Mouse (Mus musculus) megakaryocyte, adult 5-6 weeks (primary cell): ENCODE results near the gene Gm17555. TPM values are rescaled to one million over a fixed set of nuclear protein-coding genes. Genes with fewer than 3 reads are reported as not detected.
"Not testable (repeated sequence)": the region's sequence is repeated elsewhere in the genome, so short reads cannot be mapped to it uniquely, and the experiment has no call there.

Experiments used
- ATAC-seq: 2 replicates; pipeline ENCODE4 v1.8.0; 2016; ENCODE audit warnings: mild to moderate bottlenecking, inconsistent platforms; ENCODE audit not compliant: poor library complexity, severe bottlenecking
- total RNA-seq, 2 experiments: library from RNA; stranded (forward) in 1 of 2; stranded (reverse) in 1 of 2; fragments of 153-499, 151-499 nt in 1 of 2; fragments of 221-1000, 200-1000 nt in 1 of 2; gene quantifications; 2 replicates each; pipeline versions ENCODE4 v1.2.3 to v1.2.4; 2015 to 2017

Gm17555 gene
- total RNA-seq (2015), result 0.18 TPM in 1 of 2 replicates, not detected in the other
- total RNA-seq (2017), result not detected in 2 replicates

DNA sequence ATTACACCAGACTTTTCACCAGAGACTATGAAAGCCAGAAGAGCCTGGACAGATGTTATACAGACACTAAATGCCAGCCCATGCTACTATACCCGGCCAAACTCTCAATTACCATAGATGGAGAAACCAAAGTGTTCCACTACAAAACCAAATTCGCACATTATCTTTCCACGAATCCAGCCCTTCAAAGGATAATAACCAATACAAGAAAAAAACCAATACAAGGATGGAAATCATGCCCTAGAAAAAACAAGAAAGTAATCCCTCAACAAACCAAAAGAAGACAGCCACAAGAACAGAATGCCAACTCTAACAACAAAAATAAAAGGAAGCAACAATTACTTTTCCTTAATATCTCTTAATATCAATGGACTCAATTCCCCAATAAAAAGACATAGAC is at the start of gene Gm17555:
Gene Gm17555, plus strand, starts transcription at position 301 of the 400 bp plus-strand sequence.
- ATAC-seq, result not testable (repeated sequence)

DNA sequence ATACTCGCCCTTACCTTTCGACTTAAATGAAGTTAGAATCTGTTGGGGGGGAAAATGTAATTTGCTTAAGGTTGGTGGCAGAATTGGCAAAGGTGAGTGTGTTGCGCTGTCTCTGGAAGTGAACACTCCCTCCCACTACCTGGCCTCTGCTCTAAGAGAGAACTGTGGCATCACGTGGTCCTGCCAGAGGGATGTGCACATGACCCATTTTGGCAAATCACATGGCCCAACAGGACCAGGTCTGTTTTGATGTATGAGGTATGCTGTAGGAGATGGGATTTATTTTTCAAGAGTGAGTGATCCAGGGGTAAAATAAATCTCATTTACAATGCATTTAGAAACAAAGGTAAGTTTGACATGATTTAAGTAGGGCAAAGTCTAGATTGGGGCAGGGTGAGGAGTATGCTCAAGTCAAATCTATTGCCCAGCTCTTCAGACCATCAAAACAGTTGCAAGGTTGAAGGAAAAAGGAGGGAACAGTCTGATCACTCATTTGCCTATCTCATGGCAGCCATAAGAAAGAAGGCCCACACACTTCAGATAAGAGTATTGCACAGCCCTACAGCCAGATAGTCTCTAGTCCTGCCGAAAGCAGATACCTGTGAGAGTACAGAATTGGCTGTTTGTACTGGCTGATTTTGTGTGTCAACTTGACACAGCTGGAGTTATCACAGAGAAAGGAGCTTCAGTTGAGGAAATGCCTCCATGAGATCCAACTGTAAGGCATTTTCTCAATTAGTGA is 49.5 kb upstream of the Gm17555 start:
- peak; percentile 66 for ATAC-seq

DNA sequence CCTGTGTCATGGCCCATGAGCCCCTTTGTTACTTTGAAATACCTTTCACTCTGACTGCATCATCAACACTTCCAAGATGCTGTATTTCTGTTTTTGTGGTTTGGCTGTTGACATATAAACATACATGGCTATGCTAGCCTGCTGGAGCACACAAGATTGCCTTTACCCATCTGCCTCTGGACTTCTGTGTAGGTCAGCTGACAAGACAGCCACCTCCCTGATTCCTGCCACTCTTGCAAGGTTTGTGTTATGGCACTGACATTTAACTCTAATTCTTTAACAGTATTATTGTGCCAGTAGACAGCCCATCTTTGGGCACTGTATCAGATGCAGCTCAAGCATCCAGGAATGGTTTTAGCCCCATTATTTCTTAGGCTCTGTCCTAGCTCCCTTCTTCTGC is 48.6 kb upstream of the Gm17555 start:
- ATAC-seq, result no peak

DNA sequence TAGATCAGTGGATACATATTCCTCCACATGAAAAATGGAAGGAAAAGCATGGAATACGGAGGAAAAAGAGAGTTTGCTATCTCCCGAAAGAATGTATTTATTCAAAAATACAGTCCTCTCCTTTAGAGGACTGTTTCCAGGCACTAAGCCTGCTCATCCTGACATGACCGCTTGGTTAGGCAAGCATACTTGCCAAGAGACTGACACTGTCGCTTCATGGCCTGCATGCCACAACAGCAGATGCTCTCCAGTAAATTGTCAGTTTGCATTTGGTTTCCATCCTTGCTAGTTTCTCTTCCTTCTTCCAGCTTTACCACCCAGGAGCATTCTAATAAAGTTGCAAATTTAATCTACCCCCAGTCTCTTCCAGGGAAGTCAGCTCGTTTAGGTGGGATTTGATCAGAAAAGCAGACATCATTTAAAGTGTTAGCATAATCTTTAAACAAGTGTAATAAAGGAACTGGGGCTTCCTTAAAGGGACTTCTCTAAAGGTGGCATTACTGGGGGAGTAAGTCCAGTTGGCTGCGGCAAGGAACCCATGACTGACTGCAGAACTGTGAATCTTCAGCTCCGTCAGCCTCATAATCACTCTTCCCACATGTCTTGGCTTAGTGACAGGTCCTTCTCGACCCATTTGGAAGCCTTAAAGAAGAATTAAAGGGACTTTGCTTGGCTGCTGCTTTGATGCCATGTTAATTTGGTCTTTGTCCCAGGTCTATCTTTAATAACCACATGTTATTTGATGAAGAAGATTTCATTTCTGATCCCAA is 47.9 kb upstream of the Gm17555 start:
- no peak for ATAC-seq

DNA sequence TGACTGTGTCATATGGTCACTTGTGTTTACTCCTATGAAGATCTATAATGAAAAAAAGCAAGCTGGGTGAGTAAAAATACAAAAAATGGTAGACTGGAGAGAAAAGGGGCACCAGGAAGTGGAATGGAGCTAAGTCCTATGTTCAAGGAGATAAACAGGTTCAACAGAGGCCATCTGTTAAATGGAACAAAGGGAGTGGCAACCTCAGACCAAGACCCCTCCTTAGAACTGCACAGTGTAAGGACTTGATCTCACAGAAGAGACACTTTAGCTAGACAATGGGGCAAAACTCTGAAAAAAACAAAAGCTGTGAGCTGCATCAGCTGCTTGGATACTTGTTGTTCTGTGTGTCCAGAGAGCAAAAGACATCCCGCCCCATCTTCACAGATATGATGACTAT is 43.5 kb upstream of the Gm17555 start:
- no peak for ATAC-seq

DNA sequence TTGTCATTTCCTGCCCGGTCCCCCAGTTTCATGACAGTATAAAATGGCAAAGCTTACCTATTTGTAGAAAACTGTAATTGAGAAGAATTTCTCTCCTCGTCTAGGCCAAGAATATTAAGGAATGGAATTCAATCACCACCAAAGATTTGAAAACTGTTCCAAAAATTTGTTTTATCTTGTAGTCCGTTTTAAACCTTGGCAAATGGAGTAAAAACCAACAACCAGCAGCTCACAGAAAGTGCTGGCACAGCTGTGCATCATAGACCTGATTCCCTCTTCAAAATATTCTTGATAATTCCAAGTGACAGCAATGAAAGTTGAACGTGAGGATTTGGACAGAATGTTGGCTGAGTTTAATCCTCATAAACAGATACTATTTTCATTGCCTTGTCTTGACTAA is 23.6 kb upstream of the Gm17555 start:
- ATAC-seq, result no peak

DNA sequence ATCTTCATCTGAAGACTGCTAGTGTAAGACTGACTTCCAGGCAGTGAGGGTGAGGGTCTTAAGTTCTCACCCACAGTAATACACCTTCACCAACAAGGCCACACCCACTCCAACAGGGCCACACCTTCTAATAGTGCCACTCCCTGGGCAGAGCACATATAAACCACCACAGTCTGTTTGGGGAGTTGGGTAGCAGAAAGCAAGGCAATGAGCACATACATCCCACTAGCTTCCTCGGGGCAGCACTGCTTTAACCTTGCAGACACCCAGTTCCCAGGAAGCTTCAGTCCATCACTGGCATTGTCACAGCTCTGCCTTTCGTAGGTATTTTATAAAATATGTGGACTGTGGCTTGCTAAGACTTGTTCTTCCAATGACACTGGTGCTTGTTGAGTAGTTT is 22.8 kb upstream of the Gm17555 start:
- no peak for ATAC-seq

DNA sequence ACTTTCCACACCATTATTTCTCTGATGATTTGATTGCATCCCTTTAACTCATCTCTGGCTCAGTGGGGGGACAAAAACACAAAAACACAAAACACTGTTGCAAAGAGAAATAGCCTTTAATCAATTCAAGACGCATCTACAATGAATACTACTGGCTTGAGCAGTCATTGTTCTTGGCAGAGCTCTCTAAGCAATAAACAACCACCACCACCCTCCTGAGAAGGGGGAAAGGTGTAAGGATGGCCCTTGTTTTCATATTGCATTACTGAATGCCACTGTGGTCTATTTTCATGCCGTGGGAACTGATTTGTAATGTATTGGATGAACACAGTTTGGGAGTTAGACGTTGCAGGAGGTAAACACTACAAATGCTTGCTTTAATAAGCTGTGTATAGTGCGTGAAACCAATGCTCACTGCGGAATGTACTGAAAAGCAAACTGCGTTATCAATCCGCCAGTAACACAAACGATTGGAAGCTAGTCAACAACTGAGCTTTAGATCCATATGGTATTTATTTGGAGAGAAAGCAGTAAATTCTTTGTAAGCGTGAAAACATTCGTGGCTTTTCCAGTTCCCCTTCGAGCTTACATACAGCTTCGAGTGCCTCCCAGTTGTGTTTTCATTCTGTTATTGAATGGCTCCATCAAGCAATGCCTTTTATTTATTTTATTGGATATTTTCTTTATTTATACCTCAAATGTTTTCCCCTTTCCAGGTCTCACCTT is 19.1 kb upstream of the Gm17555 start:
- no peak for ATAC-seq

DNA sequence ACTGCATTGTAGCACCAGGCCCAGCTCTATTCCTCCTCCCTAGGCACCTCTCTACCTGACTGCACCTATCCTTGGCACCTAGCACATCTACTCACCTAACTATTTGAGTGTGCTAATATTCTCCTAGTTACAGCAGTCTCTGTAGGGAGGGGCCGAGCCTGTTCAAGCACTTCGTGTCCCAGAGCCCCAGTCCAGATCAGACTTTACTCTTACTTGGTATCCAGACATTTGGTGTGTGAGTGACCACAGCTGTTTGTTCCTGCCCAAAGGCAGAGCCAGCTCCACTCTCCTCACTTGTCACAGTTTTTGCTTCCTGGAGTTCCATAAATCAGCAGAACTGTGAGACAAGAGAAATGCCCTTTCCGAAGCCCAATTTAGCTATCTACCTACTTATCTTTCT is 15.9 kb upstream of the Gm17555 start:
- ATAC-seq, result no peak

DNA sequence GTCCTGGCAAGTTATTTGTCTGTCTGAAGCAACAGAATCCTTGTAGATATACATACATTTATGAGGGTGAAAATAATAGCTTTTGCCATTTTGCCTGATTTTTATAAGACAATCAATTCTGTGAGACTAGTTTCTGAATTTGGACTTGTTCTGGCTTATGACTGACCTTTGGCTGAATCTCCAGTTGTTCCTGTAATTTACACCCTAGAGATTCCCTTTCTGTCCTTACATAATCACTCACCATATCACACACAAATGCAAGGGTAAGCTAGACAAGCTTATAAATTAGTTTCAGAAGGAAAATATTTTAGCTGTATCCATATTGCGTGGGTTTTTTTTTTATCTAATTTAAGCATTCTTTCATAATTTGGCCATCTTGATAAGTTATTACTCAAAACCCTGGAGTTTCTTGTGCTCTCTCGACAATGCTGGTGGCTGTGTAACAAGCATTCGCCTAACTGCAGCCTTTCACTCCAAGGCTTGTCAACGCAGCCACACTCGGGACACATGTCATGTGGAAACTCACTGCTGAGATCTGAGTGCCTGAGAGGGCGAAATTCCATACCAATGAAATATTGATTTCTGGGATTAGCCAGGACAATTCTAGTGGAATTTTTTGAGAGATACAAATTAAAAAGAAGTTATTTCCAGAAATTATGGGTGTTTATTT is 3.8 kb upstream of the Gm17555 start:
- ATAC-seq, result no peak

DNA sequence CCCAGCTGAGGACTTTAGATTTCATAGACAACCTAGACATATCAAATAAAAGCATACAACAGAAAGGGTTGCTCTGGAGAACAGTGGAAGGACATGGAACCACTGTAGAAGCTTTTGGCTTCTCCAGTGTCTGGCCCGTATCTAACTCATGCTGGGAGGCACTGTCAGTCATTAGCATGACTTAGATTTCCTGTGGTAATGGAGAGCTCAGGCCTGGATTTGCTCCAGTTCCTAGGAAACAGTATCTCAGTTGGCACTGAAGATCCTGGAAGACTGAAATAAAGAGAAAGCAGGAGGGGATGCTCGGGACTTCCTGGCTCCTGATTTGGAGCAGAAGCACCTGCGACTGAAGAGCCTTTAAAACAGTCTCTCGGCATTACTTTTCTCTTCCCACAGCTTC is 12.7 kb downstream of the Gm17555 start:
- no peak for ATAC-seq

DNA sequence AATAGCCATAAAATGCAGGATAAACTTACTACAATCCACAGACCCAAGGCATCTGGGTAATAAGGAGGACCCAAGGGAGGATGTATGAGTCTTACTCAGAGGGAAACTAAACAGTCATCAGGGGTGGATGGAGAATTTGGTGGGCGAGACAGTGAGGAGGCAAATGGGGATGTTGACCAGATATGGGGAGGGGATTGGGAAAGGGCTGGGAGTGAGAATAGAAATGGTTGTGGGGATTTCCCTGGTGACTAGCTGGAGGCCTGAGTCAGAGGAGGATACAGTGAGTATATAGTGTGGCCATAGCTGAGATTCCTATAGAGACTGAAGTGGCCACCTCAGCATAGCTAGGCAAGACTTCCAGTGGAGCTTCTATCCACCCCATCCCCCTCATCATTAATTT is 16.8 kb downstream of the Gm17555 start:
- no peak for ATAC-seq

DNA sequence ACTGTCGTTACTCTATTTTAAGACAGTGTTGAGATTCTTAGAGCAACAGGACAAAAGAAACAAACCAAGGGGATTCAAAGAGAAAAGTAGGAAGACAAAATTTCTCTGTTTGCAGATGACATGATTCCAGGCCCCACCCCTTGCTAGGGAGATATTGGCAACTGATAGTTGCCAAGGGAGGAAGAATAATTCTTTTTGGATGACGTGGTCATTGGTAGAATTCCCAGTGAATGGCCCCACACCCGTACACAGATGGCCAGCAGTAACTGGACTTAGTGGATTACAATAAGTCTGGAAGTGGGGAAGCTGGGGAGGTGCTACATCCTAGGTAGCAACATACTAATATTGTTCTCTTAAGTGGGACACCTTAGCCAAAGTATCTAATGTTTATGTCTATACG is 22.0 kb downstream of the Gm17555 start:
- ATAC-seq, result no peak

DNA sequence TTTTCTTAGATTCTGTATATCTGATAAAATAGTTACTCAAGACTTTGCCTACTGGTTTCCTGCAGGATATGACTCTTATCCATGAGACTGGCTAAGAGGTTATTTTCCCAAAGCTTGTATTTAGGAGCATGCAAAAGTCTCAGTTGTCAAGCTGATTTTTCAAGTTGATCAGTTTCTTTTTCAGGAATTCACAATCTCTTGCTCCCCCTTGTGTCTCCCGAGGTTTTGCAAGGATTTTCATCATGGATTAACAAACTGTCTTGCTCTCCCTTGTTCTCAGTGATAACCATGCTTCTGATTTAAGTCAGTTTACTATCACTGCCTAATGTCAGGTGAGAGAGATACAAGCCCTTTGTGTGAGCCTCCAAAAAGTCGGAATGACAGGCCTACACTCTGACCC is 30.5 kb downstream of the Gm17555 start:
- no peak for ATAC-seq

DNA sequence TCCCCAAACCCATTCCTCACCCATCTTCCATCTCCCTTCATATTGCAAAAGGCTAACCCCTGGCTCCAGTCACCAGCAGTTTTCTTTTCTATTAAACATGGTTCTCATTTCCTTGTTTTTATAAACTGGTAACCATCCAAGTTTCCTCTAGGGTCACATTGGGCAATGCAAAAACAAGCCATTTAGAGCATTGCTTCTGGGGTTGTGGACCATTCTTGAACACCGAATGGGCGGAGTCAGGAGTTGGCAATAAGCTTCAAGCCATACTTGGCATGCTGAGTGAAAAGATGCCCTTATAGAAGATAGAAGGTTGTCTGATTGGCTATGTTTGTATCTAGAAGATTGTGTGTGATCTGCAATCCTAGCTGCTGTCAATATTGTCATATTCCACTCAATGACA is 33.6 kb downstream of the Gm17555 start:
- no peak for ATAC-seq

DNA sequence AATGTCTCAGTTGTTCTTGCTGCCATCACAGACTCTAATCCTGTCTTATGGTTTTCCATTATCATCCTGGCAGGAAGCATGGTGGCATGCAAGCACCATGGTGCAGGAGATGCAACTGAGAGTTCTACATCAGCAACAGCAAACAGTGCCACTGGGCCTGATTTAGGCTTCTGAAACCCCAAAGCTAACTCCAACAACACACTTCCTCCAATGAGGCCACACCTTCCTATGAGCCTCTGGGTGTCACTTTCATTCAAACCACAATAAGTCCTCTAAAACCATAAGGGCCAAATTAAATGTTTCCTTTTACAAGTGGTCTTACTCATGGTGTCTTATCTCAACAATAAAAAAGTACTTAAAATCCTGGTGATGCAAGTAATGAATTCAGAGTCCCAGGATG is 37.3 kb downstream of the Gm17555 start:
- peak; percentile 47 for ATAC-seq

Other genes starting within 250 kb of the Gm17555 start
- gene Fgf7, start 180.4 kb upstream of the Gm17555 start, total RNA-seq (2015), result 0.20 TPM in 1 of 2 replicates, not detected in the other
- gene Fgf7, start 180.4 kb upstream of the Gm17555 start, total RNA-seq (2017), result 0.49 TPM in 1 of 2 replicates, not detected in the other
- gene Fam227b, start 63.1 kb upstream of the Gm17555 start, total RNA-seq (2015), result not detected in 2 replicates
- gene Fam227b, start 63.1 kb upstream of the Gm17555 start, total RNA-seq (2017), result not detected in 2 replicates
- 4.4 and 8.0 TPM in 2 replicates for gene Dtwd1, start 63.0 kb upstream of the Gm17555 start, total RNA-seq (2015)
- gene Dtwd1, start 63.0 kb upstream of the Gm17555 start, total RNA-seq (2017), result 3.8 and 4.2 TPM in 2 replicates